Mouse (Mus musculus) MEL (cell line): ENCODE results near the gene Anapc11. TPM values are rescaled to one million over a fixed set of nuclear protein-coding genes. Genes with fewer than 3 reads are reported as not detected.
A peak's percentile ranks its signal among the peaks of the same experiment; 100 is the strongest.

Experiments used
- DNase-seq: peaks from one replicate; pipeline ENCODE4 v3.0.0; 2011; ENCODE audit warnings: low read depth, low spot score
- H3K27ac ChIP-seq: 2 replicates; pipeline ENCODE4 v1.5.1; 2012; ENCODE audit warnings: low read depth, mild to moderate bottlenecking, control low read depth, low read length, moderate library complexity; ENCODE audit not compliant: control insufficient read depth
- H3K27me3 ChIP-seq, 2 experiments: fragments of 150-350 bp in 1 of 2; sonication (generic) in 1 of 2; 2 replicates each; pipeline ENCODE4 v1.6.1; 2012; ENCODE audit warnings: low read length in 2 of 2, mild to moderate bottlenecking in 2 of 2, improper control_type of control experiment in 1 of 2, moderate library complexity in 1 of 2; ENCODE audit not compliant: insufficient read depth in 2 of 2, control insufficient read depth in 1 of 2
- H3K36me3 ChIP-seq, 2 experiments: 2 replicates each; pipeline ENCODE4 v1.6.1; 2012 to 2014; ENCODE audit warnings: low read length in 2 of 2, improper control_type of control experiment in 1 of 2, inconsistent platforms in 1 of 2, mild to moderate bottlenecking in 1 of 2; ENCODE audit not compliant: insufficient read depth in 2 of 2, control insufficient read depth in 1 of 2
- H3K4me1 ChIP-seq, 2 experiments: fragments of 150-350 bp in 1 of 2; sonication (generic) in 1 of 2; 2 replicates each; pipeline ENCODE4 v1.6.1; 2012; ENCODE audit warnings: low read length in 2 of 2, improper control_type of control experiment in 1 of 2, mild to moderate bottlenecking in 1 of 2; ENCODE audit not compliant: insufficient read depth in 2 of 2, control insufficient read depth in 1 of 2
- H3K4me3 ChIP-seq, 2 experiments: fragments of 150-350 bp in 1 of 2; sonication (generic) in 1 of 2; 2 replicates each; pipeline ENCODE4 v1.5.1; 2012; ENCODE audit warnings: low read depth in 2 of 2, low read length in 2 of 2, mild to moderate bottlenecking in 2 of 2, moderate library complexity in 2 of 2, control low read depth in 1 of 2, improper control_type of control experiment in 1 of 2; ENCODE audit not compliant: control insufficient read depth in 1 of 2, insufficient read depth in 1 of 2
- H3K79me2 ChIP-seq: 2 replicates; pipeline ENCODE4 v1.6.1; 2012; ENCODE audit warnings: mild to moderate bottlenecking, low read length, moderate library complexity; ENCODE audit not compliant: control insufficient read depth, poor library complexity, insufficient read depth
- H3K9ac ChIP-seq: 2 replicates; pipeline ENCODE4 v1.6.1; 2012; ENCODE audit warnings: low read depth, mild to moderate bottlenecking, control low read depth, low read length, moderate library complexity; ENCODE audit not compliant: control insufficient read depth, poor library complexity, severe bottlenecking
- H3K9me3 ChIP-seq: fragments of 150-350 bp; sonication (generic); replicated peaks from 2 replicates; pipeline ENCODE4 v1.6.1; 2012; ENCODE audit warnings: mild to moderate bottlenecking, low read length, improper control_type of control experiment, moderate library complexity; ENCODE audit not compliant: insufficient read depth
- BHLHE40 ChIP-seq: IDR thresholded peaks from 2 replicates; pipeline ENCODE4 v1.6.1; 2012; ENCODE audit warnings: low read depth, mild to moderate bottlenecking, inconsistent platforms, low read length, improper control_type of control experiment, borderline replicate concordance
- CHD1 ChIP-seq: IDR thresholded peaks from 2 replicates; pipeline ENCODE4 v1.6.1; 2012; ENCODE audit warnings: low read depth, mild to moderate bottlenecking, inconsistent platforms, low read length, improper control_type of control experiment
- CHD2 ChIP-seq: IDR thresholded peaks from 2 replicates; pipeline ENCODE4 v1.6.1; 2011; ENCODE audit warnings: low read length, improper control_type of control experiment
- CTCF ChIP-seq, 3 experiments: IDR thresholded peaks in 2 of 3; conservative IDR thresholded peaks in 1 of 3; 2 replicates each; pipeline ENCODE4 v1.5.1; 2011 to 2012; ENCODE audit warnings: low read length in 3 of 3, low read depth in 2 of 3, mild to moderate bottlenecking in 2 of 3, improper control_type of control experiment in 1 of 3, inconsistent platforms in 1 of 3, mixed read lengths in 1 of 3, moderate library complexity in 1 of 3; ENCODE audit not compliant: control insufficient read depth in 1 of 3, insufficient read depth in 1 of 3, poor library complexity in 1 of 3, severe bottlenecking in 1 of 3
- E2F4 ChIP-seq: IDR thresholded peaks from 2 replicates; pipeline ENCODE4 v1.6.1; 2011; ENCODE audit warnings: low read depth, low read length, improper control_type of control experiment, borderline replicate concordance
- EP300 ChIP-seq, 2 experiments: IDR thresholded peaks; 2 replicates each; pipeline ENCODE4 v1.6.1; 2011; ENCODE audit warnings: improper control_type of control experiment in 2 of 2, low read length in 2 of 2, low read depth in 1 of 2, mild to moderate bottlenecking in 1 of 2
- GABPA ChIP-seq: IDR thresholded peaks from 2 replicates; pipeline ENCODE4 v1.6.1; 2012; ENCODE audit warnings: low read depth, mild to moderate bottlenecking, inconsistent platforms, low read length, improper control_type of control experiment, moderate library complexity
- JUND ChIP-seq: IDR thresholded peaks from 2 replicates; pipeline ENCODE4 v1.6.1; 2011; ENCODE audit warnings: low read depth, mild to moderate bottlenecking, improper control_type of control experiment, low read length
- MAFK ChIP-seq: IDR thresholded peaks from 2 replicates; pipeline ENCODE4 v1.6.1; 2011; ENCODE audit warnings: low read depth, mild to moderate bottlenecking, low read length, improper control_type of control experiment, borderline replicate concordance
- MXI1 ChIP-seq: IDR thresholded peaks from 2 replicates; pipeline ENCODE4 v1.6.1; 2011; ENCODE audit warnings: mild to moderate bottlenecking, low read depth, low read length, improper control_type of control experiment
- NELFE ChIP-seq: IDR thresholded peaks from 2 replicates; pipeline ENCODE4 v1.6.1; 2011; ENCODE audit warnings: low read depth, low read length, improper control_type of control experiment
- NRF1 ChIP-seq: IDR thresholded peaks from 2 replicates; pipeline ENCODE4 v1.6.1; 2014; ENCODE audit warnings: low read depth, mild to moderate bottlenecking, inconsistent platforms, low read length, improper control_type of control experiment, moderate library complexity; ENCODE audit not compliant: poor library complexity, insufficient read depth, severe bottlenecking
- POLR2A ChIP-seq, 2 experiments: IDR thresholded peaks; 2 replicates each; pipeline ENCODE4 v1.6.1; 2011 to 2012; ENCODE audit warnings: low read length in 2 of 2, mild to moderate bottlenecking in 2 of 2, control low read depth in 1 of 2, improper control_type of control experiment in 1 of 2, low read depth in 1 of 2, moderate library complexity in 1 of 2; ENCODE audit not compliant: control insufficient read depth in 1 of 2, insufficient read depth in 1 of 2, poor library complexity in 1 of 2
- RAD21 ChIP-seq: IDR thresholded peaks from 2 replicates; pipeline ENCODE4 v1.6.1; 2011; ENCODE audit warnings: mild to moderate bottlenecking, low read depth, low read length, improper control_type of control experiment
- SIN3A ChIP-seq: IDR thresholded peaks from 2 replicates; pipeline ENCODE4 v1.6.1; 2012; ENCODE audit warnings: low read length, improper control_type of control experiment, inconsistent platforms
- SMC3 ChIP-seq: IDR thresholded peaks from 2 replicates; pipeline ENCODE4 v1.6.1; 2011; ENCODE audit warnings: low read depth, low read length, improper control_type of control experiment
- TCF12 ChIP-seq: IDR thresholded peaks from 2 replicates; pipeline ENCODE4 v1.6.1; 2014; ENCODE audit warnings: low read depth, mild to moderate bottlenecking, inconsistent platforms, low read length, improper control_type of control experiment, moderate library complexity
- UBTF ChIP-seq: IDR thresholded peaks from 2 replicates; pipeline ENCODE4 v1.6.1; 2012; ENCODE audit warnings: low read depth, mild to moderate bottlenecking, inconsistent platforms, low read length, improper control_type of control experiment, moderate library complexity, borderline replicate concordance; ENCODE audit not compliant: insufficient read depth
- USF1 ChIP-seq: IDR thresholded peaks from 2 replicates; pipeline ENCODE4 v1.6.1; 2014; ENCODE audit warnings: low read depth, mild to moderate bottlenecking, inconsistent platforms, low read length, improper control_type of control experiment, moderate library complexity
- USF2 ChIP-seq, 2 experiments: IDR thresholded peaks; 2 replicates each; pipeline ENCODE4 v1.6.1; 2011 to 2012; ENCODE audit warnings: improper control_type of control experiment in 2 of 2, low read length in 2 of 2, borderline replicate concordance in 1 of 2, inconsistent platforms in 1 of 2, low read depth in 1 of 2, mild to moderate bottlenecking in 1 of 2; ENCODE audit not compliant: insufficient read depth in 1 of 2
- ZKSCAN1 ChIP-seq: IDR thresholded peaks from 2 replicates; pipeline ENCODE4 v1.6.1; 2012; ENCODE audit warnings: low read depth, mild to moderate bottlenecking, inconsistent platforms, low read length, improper control_type of control experiment, moderate library complexity
- ZNF384 ChIP-seq: IDR thresholded peaks from 2 replicates; pipeline ENCODE4 v1.6.1; 2012; ENCODE audit warnings: low read depth, mild to moderate bottlenecking, inconsistent platforms, low read length, improper control_type of control experiment
- polyA plus RNA-seq, 2 experiments: library from polyadenylated mRNA; stranded (reverse) in 1 of 2; unstranded in 1 of 2; fragments of >175 nt in 1 of 2; fragments of >200 nt in 1 of 2; gene quantifications; 2 replicates each; pipeline versions ENCODE4 v1.2.1 to v1.2.4; 2012; ENCODE audit warnings: low replicate concordance in 2 of 2, low read depth in 1 of 2; ENCODE audit not compliant: insufficient read length in 2 of 2, insufficient read depth in 1 of 2, missing spikeins in 1 of 2
- total RNA-seq: library from RNA; depleted of rRNA; stranded (reverse); fragments of 300-350 nt; gene quantifications from 2 replicates; pipeline ENCODE4 v1.2.3, GENCODE M21; 2012

Anapc11 gene
- total and polyA plus RNA-seq, 3 experiments: 120 to 130 TPM; not detected in 1

DNA sequence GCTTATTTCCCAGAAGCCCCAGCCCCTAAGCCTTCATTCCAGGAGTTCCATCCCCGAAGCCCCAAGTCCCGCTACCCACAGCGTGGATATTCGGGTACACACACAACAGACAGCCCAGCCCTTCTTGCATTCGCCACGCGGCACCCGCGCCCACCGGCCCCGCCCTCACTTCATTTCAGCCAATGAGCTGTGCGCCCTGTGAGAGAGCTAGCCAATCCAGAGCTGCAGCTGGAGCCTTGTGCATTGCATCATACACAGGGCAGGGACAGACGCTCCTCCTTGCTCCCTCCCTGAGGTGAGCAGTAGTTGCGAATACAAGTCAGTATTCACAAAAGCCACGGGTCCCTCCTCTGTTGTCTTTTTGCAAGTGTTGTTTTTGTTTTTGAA lies 45.4 kb downstream of the Anapc11 start, which contains the start of gene Pycr1 (continued):
- TF ChIP-seq GABPA (no peak), ZNF384 (no peak), JUND (no peak), USF2 (IDR thresholded peaks at IDR 0.05; ENCODE audit: borderline replicate concordance in 1 of 2, insufficient read depth in 1 of 2, low read depth in 1 of 2, low read length in 2 of 2) (no peak), EP300 (IDR thresholded peaks at IDR 0.05; ENCODE audit: low read depth in 1 of 2, low read length in 2 of 2) (no peak), MAFK (no peak), SMC3 (no peak), CHD1 (no peak), SIN3A (peak; percentile 80), TCF12 (no peak)

DNA sequence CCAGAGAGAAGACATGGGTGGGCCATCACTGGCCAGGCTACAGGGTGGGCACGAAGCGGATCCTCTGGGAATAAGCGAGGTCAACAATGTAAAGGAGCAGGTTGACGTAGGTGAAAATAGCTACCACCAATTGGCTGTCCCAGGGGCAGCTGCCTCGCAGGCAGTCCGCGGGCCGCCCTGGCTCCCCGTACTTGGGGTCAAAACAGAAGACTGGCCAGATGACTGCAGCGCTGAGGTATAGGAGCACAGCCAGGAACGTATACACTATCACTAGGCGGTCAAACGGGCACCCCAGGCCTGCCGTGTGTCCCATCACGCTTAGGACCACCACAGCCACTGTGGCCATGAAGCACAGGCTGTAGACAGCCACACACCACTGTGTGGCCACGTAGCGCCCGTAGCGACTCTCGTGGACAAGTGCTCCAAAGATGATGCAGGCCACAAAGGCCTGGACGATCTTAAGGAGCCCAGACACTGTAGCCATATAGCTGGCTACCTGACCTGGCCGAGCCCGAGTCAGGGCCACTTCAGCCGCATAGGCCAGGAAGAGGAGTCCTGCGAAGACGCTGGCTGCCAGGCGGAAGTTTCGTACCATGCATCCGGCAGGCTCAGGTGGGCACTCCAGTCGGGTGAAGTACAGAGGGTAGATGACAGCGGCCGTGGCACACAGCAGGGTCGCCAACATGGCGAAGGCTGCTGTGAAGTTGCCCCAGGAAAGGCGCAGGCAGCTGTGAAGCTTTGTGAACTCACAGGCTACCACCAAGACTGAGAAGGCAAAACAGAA lies 49.0 kb downstream of the Anapc11 start:
- no peak overlapping the region for H3K4me3 ChIP-seq
- peaks cover 0 to 8% of the 10 kb centered on the region in 2 experiments; a peak in 2 of 4 replicates for H3K36me3 ChIP-seq
- H3K9ac ChIP-seq: no peak overlapping the region
- peaks cover 7 to 15% of the 10 kb centered on the region in 2 experiments for H3K4me1 ChIP-seq
- no peak for TF ChIP-seq MXI1
- no peak for TF ChIP-seq SMC3
- TF ChIP-seq USF1: no peak
- no peak for TF ChIP-seq POLR2A (IDR thresholded peaks at IDR 0.05; ENCODE audit: control insufficient read depth in 1 of 2, insufficient read depth in 1 of 2, low read depth in 1 of 2, low read length in 2 of 2, poor library complexity in 1 of 2)
- TF ChIP-seq, all 39 proteins: peak for 0
- no peak for DNase-seq
- Histone ChIP-seq H3K79me2 (no peaks in the 10 kb centered on the region), H3K27ac (no peak overlapping the region), H3K9me3 (no peaks in the 10 kb centered on the region), H3K27me3 (no peaks in the 10 kb centered on the region; a peak in 1 of 4 replicates)

DNA sequence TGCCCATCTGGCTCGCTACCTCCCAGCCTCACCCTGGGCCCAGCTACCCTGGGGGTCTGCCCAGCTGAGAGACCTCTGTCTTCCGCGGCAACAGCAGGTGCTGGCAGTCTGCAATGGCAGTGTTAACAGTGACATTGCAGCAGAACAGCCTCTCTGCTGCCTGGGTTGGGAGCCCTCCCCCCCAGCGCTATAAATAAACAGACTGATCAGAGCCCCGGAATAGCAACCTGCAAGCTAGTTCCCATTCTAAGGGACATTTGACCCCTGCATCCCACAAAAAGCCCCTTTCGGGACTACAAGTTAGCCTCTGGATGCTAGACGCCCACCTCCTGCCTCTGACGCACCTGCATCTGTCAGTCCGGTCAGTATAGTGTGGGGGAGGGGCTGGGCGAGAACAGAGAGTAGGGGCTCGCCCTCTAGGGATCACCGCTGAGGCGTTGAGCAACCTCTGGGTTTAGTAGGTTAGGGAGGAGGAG lies 49.8 kb downstream of the Anapc11 start, which contains the start of gene Myadml2:
Gene Myadml2 (minus strand): TSS at position 158 of the 476 bp plus-strand sequence.
- H3K79me2 ChIP-seq: no peaks in the 10 kb centered on the region
- peaks cover 0 to 5% of the 10 kb centered on the region in 2 experiments; a peak in 2 of 4 replicates for H3K36me3 ChIP-seq
- H3K4me1 ChIP-seq: peaks cover 4 to 7% of the 10 kb centered on the region in 2 experiments; a peak in 3 of 4 replicates
- H3K27me3 ChIP-seq: no peaks in the 10 kb centered on the region; a peak in 1 of 4 replicates
- no peak within 1 kb of the TSS for H3K9ac ChIP-seq
- no peak within 1 kb of the TSS for H3K4me3 ChIP-seq
- TF ChIP-seq USF1 (no peak), MXI1 (no peak), UBTF (no peak), CTCF (IDR thresholded peaks at IDR 0.05 in 2 of 3, conservative IDR thresholded peaks at IDR 0.05 in 1 of 3; ENCODE audit: control insufficient read depth in 1 of 3, insufficient read depth in 1 of 3, low read depth in 2 of 3, low read length in 3 of 3, poor library complexity in 1 of 3, severe bottlenecking in 1 of 3) (no peak), NRF1 (no peak), E2F4 (no peak), RAD21 (no peak), JUND (no peak), GABPA (no peak), NELFE (no peak), ZKSCAN1 (no peak), CHD2 (no peak), BHLHE40 (no peak)
- no peak within 1 kb of the TSS for H3K27ac ChIP-seq
- H3K9me3 ChIP-seq: no peaks in the 10 kb centered on the region
- no peak for DNase-seq
